Mouse (Mus musculus): Measurements from ENCODE around the gene Med11. TPM values are rescaled to one million over a fixed set of nuclear protein-coding genes. Genes with fewer than 3 reads are reported as not detected.

The Med11 gene
- polyA plus RNA-seq (2012; rRNA removed) = 40.6 and 42.1 TPM in 2 replicates

DNA sequence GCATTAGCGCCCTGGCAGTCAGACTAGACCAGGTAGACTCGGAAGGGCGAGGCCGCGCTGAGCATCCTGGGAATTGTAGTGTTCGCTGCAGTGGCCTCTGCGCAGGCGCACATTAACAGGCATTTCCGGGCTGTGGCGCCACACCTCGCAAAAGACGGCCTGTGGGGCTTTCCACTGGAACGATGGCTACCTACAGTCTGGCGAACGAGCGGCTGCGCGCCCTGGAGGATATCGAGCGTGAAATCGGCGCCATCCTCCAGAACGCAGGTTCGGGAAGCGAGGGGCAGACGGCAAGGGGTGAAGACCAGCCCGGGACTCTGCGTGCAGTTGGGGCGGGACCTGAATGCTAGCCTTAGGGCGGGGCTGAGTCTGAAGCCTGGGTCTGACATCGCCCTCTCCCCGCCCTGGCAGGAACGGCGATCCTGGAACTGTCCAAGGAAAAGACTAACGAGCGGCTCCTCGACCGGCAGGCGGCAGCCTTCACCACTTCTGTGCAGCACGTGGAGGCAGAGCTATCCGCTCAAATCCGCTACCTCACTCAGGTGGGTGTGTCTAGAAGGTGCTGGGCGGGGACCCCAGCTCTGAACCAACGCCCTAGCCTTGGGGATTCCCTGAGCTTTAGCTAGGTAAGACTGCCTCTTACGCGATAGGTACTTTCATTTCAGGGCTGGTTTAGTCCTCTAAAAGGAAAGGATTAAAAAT, at the start of gene Med11:
Med11 (plus strand) TSS at position 123 of the 702 bp plus-strand sequence.

DNA sequence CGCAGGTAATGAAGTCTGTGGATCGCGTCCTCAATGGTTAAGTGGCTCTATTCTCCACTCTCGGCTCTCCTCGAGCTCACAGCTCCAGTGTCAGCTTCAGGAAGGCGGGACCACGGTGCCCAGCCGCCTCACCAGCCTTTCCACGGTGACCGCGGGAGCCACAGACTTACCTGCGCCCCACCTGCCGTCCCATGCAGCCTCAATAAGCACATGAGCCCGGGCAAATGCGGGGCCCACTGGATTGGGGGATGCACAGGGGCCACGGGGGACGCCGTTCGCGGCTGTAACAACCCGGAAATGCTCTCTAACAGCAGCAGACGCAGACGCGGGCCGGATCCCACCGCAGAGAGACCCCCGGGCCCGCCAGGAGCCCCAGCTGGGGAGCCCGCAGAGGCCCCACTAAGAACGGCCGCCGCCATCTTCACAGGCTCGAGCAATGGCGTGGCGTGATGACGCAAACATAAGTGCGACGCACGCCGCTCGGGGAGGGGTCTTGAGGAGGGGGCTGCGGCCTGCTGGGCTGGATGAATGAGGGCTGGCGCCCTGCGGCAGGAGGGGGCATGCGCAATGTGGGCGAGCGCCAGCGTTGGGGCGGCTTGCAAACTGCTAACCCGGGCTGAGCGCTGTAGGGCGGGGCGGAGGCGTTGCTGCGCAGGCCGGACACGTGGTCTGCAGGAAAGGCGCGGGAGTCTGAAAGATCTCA, 42.0 kb upstream of the Med11 start, which contains the start of gene Pelp1:
Pelp1 (minus strand) TSS at position 438 of the 703 bp plus-strand sequence.

DNA sequence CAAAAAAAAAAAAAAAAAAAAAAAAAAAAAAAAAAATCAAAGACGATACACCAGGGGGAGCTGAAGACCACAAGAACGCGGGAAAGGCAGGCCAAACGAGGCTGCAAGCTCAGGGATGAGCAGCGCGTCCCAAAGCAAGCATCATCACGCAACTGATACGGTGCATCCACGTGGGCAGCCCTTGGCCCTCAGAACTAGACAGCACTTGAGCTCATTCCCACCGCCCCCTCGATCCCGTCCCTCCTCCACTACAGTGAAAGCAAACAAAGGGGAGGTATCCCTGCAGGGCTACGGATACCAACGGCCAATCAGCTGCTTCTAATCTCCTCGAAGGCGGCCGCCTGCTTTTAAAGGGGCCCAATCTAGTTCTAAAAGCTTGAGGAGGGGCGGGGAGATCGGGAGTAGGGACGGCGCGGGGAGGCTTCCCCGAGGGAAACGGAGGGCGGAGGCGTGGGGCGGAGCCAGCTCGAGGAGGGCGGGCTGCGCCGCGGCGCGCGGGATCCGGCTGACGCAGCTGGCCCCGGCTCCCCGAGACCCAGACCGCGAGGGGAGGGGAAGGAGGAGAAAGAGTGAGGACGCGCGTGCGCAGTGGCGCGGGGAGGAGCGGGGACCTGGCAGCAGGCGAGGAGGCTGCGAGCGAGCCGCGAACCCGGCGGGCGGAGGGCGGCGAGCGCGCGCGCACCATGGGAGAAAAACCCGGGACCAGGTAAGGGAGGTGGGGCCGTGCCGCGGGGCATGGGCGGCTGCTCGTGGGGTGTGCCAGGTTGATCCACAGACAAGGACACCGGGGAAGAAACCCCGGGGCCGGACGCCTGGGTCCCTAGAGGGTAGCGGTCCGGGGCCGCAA, 19.4 kb upstream of the Med11 start, which contains the start of gene Arrb2:
Arrb2 (plus strand) TSS at position 588 of the 847 bp plus-strand sequence.

DNA sequence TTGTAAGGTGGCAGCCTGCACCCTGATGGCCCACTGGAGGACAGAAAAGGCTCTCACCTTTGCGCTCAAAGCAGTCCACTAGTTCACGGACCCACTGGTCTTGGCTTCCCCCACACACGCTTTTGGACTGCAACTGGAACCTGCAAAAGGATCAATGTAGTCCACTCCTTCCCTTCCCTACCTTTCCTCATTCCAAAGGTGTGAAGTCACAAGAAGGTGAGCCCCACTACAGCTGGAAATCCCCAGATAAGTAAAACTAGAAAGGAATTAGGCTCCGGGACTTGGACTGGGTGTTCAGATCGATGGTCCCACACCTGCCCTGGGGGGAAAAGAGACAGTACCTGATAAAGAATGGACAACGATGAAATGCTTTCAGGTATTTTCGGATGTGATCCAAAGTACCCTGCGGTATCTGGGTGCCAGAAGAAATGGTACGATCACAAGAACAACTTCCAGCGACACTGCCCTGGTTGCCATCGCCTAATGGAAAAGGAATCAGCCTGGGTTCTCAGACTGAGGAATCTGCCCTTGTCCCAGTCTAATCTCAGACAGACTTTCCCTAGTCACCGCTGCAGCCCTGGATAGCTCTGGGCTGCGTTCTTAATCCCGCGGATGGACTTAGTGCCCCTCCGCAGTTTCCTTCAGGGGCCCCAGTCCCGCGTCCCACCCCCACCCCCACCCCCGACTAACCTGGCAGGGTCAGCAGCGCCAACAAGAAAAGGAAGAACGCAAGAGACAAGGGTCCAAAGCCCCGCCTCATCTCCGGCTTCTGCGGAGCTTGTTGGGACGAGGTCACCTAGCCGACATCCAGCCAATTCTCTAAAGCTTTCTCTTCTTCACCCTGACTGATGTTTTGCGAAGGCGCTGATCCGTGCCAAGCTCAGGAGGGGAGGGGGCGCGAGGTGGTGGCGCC, 7.2 kb downstream of the Med11 start, which contains the start of gene Zmynd15:
Zmynd15 (plus strand) TSS at position 746 of the 913 bp plus-strand sequence.

DNA sequence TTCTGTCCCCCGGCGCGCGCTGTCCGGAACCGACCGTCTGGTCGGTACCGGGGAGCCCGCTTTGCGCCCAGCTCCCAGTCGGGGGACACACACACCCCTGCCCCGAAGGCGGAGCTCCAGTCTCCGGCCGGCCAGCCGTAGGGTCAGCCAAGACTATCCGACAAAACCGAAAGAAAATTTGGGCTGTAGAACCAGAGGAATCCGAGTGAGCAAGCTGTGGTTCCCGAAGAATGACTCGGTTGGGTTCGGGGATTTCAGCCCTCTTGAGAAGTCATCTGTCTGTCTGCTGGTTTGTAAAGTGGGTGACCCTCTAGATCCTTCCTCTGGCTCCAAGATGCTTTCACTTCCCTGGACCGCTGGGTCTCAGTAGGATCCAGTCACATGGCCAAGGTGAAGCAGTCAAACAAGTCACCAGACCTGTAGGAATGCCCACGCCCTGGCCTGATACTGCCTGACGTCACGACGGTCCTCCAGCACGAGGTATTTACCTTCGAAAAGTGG, 7.9 kb downstream of the Med11 start, which contains the start of gene Cxcl16:
Cxcl16 (minus strand) TSS at position 384 of the 501 bp plus-strand sequence.

Other genes starting within 250 kb of the Med11 start
- gene Slc16a11, start 239.2 kb upstream of the Med11 start, polyA plus RNA-seq (2012; rRNA removed) = 2.5 and 4.8 TPM in 2 replicates
- 12.4 and 12.5 TPM in 2 replicates for gene Slc16a13, start 230.9 kb upstream of the Med11 start, polyA plus RNA-seq (2012; rRNA removed)
- 5.7 and 6.6 TPM in 2 replicates for gene Bcl6b, start 222.1 kb upstream of the Med11 start, polyA plus RNA-seq (2012; rRNA removed)
- gene 0610010K14Rik, start 214.0 kb upstream of the Med11 start, polyA plus RNA-seq (2012; rRNA removed) = 174 and 197 TPM in 2 replicates
- 15.3 and 17.5 TPM in 2 replicates for gene Gm21988, start 212.1 kb upstream of the Med11 start, polyA plus RNA-seq (2012; rRNA removed)
- gene Rnasek, start 212.1 kb upstream of the Med11 start, polyA plus RNA-seq (2012; rRNA removed) = 69.4 and 72.3 TPM in 2 replicates
- gene Alox12, start 196.6 kb upstream of the Med11 start, polyA plus RNA-seq (2012; rRNA removed) = 0.93 and 1.4 TPM in 2 replicates
- gene Alox12e, start 129.3 kb upstream of the Med11 start, polyA plus RNA-seq (2012; rRNA removed) = 0.13 TPM in 1 of 2 replicates, not detected in the other
- gene Alox15, start 99.9 kb upstream of the Med11 start, polyA plus RNA-seq (2012; rRNA removed) = 0.07 and 0.18 TPM in 2 replicates
- 32.2 and 32.3 TPM in 2 replicates for gene Pelp1, start 41.9 kb upstream of the Med11 start, polyA plus RNA-seq (2012; rRNA removed)
- 81.0 and 83.3 TPM in 2 replicates for gene Arrb2, start 19.3 kb upstream of the Med11 start, polyA plus RNA-seq (2012; rRNA removed)
- 1.5 TPM in 2 replicates for gene Zmynd15, start 7.5 kb downstream of the Med11 start, polyA plus RNA-seq (2012; rRNA removed)
- gene Cxcl16, start 8.1 kb downstream of the Med11 start, polyA plus RNA-seq (2012; rRNA removed) = 3.5 and 5.7 TPM in 2 replicates
- gene Tm4sf5, start 53.3 kb downstream of the Med11 start, polyA plus RNA-seq (2012; rRNA removed) = 1.5 and 1.7 TPM in 2 replicates
- 0.15 and 0.31 TPM in 2 replicates for gene Vmo1, start 62.7 kb downstream of the Med11 start, polyA plus RNA-seq (2012; rRNA removed)
- 0.09 TPM in 1 of 2 replicates, not detected in the other for gene Gltpd2, start 67.3 kb downstream of the Med11 start, polyA plus RNA-seq (2012; rRNA removed)
- 513 and 515 TPM in 2 replicates for gene Psmb6, start 73.4 kb downstream of the Med11 start, polyA plus RNA-seq (2012; rRNA removed)
- not detected in 2 replicates for gene Gm40193, start 81.0 kb downstream of the Med11 start, polyA plus RNA-seq (2012; rRNA removed)
- gene Pld2, start 88.1 kb downstream of the Med11 start, polyA plus RNA-seq (2012; rRNA removed) = 16.6 and 22.4 TPM in 2 replicates
- 89.5 and 96.5 TPM in 2 replicates for gene Mink1, start 111.0 kb downstream of the Med11 start, polyA plus RNA-seq (2012; rRNA removed)
- not detected in 2 replicates for gene 4930544D05Rik, start 163.9 kb downstream of the Med11 start, polyA plus RNA-seq (2012; rRNA removed)
- 0.14 and 0.19 TPM in 2 replicates for gene Chrne, start 167.3 kb downstream of the Med11 start, polyA plus RNA-seq (2012; rRNA removed)
- gene Gp1ba, start 187.2 kb downstream of the Med11 start, polyA plus RNA-seq (2012; rRNA removed) = 0.18 and 0.19 TPM in 2 replicates
- 103 and 104 TPM in 2 replicates for gene Rnf167, start 195.3 kb downstream of the Med11 start, polyA plus RNA-seq (2012; rRNA removed)
- 125 and 126 TPM in 2 replicates for gene Slc25a11, start 195.6 kb downstream of the Med11 start, polyA plus RNA-seq (2012; rRNA removed)
- 401 and 499 TPM in 2 replicates for gene Pfn1, start 202.7 kb downstream of the Med11 start, polyA plus RNA-seq (2012; rRNA removed)
- 31.2 and 39.5 TPM in 2 replicates for gene Eno3, start 205.3 kb downstream of the Med11 start, polyA plus RNA-seq (2012; rRNA removed)
- 75.6 and 96.1 TPM in 2 replicates for gene Spag7, start 217.5 kb downstream of the Med11 start, polyA plus RNA-seq (2012; rRNA removed)
- gene Camta2, start 236.2 kb downstream of the Med11 start, polyA plus RNA-seq (2012; rRNA removed) = 19.0 and 22.5 TPM in 2 replicates
- gene Inca1, start 248.2 kb downstream of the Med11 start, polyA plus RNA-seq (2012; rRNA removed) = 0.65 and 0.72 TPM in 2 replicates
- 19.6 and 25.0 TPM in 2 replicates for gene Kif1c, start 248.6 kb downstream of the Med11 start, polyA plus RNA-seq (2012; rRNA removed)